Mouse (Mus musculus): Measurements from ENCODE around the gene Ddx56. TPM values are rescaled to one million over a fixed set of nuclear protein-coding genes. Genes with fewer than 3 reads are reported as not detected.
"Not testable (repeated sequence)": the region's sequence is repeated elsewhere in the genome, so short reads cannot be mapped to it uniquely, and the experiment has no call there.

Gene Ddx56
- total and polyA plus RNA-seq, 2 experiments from 2014 or later, result 65.6 to 79.4 TPM

DNA sequence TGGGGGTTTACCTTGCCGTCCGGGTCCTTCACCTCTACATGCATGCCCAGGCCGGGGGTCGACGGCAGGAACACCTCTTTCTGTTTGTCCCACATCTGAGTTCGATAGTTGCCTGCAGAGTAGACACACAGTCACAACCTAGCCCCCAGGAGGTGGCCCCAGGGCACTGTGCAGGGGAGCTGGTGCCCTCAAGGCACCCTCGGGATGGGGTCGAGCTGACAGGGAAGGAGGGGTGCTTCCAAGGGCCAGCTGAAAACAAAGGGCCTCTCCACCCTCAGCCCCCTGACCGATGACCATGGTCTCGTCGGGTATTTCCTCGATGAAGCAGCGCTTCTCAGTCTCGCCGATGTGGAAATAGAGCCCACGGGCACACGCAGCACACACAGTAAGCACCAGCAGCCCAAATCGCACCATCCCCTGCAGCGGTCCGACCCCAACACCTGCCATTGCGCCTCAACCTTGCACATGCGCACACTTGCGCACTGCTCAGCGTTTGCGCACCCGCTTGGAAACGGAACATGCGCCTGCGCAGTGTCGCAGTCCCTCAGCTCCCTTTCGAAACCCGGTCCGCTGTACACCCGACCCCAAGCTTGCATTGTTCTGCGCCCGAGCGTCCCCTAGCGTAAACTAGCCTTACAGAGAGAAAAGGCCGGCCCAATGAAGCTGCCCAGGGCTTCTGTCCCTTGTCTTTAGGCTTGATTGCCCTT is 7.0 kb upstream of the Ddx56 start, which contains the start of gene Tmed4:
Gene Tmed4 (minus strand): TSS at position 484 of the 707 bp plus-strand sequence.
- Histone ChIP-seq H3K27ac (peak within 1 kb of the TSS; percentile 84), H3K36me3 (ENCODE audit: insufficient read depth, low read length) (peaks cover 11% of the 10 kb centered on the region; the same call in 1 of the 2 replicates), H3K9ac (replicated peaks; ENCODE audit: low read length) (peak within 1 kb of the TSS; percentile 96), H3K4me2 (ENCODE audit: low read depth, low read length) (peak within 1 kb of the TSS; percentile 91), H3K9me3 (ENCODE audit: low read length) (no peaks in the 10 kb centered on the region), H3K4me1 (ENCODE audit: insufficient read depth, low read length) (0 out of 2 replicates have a peak, but pooled peaks cover 15% of the 10 kb centered on the region), H3K27me3 (ENCODE audit: insufficient read depth, low read length) (no peaks in the 10 kb centered on the region), H3K4me3 (ENCODE audit: low read length) (peak within 1 kb of the TSS; percentile 97)
- WGBS, result under 1% methylated on average over 39 of the region's 39 CpGs
- TF ChIP-seq CTCF (IDR thresholded peaks at IDR 0.05; ENCODE audit: low read depth), result peak; percentile 86
- DNase-seq (ENCODE audit: low spot score) (peak; percentile 99), ATAC-seq (peak; percentile 97)

DNA sequence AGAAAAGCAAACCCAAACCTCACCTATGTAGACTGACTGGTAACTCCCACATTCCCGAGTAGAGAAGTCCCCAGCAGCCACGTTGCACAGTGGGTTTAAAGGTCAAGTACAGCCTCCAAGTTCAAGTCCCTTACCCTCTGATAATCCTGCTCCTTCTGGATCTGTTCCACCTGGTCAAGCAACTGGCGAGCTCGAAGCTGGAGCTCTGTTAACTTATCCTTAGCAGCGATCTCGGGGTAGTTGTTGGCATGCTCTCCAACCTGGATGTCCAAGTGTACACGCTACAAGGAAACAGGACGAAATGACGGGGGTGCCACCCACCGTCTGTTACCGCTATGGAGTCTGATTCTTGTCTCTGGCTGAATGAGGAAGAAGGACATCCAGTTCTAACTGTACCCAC is 6.0 kb upstream of the Ddx56 start:
- Histone ChIP-seq H3K27ac (peak overlapping the region; percentile 84; the same call in 1 of the 2 replicates), H3K4me1 (ENCODE audit: insufficient read depth, low read length) (0 out of 2 replicates have a peak, but pooled peaks cover 15% of the 10 kb centered on the region), H3K9me3 (ENCODE audit: low read length) (no peaks in the 10 kb centered on the region), H3K4me2 (ENCODE audit: low read depth, low read length) (peak overlapping the region; percentile 91), H3K4me3 (ENCODE audit: low read length) (peak overlapping the region; percentile 97), H3K27me3 (ENCODE audit: insufficient read depth, low read length) (no peaks in the 10 kb centered on the region), H3K36me3 (ENCODE audit: insufficient read depth, low read length) (peaks cover 11% of the 10 kb centered on the region; the same call in 1 of the 2 replicates), H3K9ac (replicated peaks; ENCODE audit: low read length) (peak overlapping the region; percentile 96)
- no peak for TF ChIP-seq CTCF (IDR thresholded peaks at IDR 0.05; ENCODE audit: low read depth)
- WGBS, result 36% methylated on average over 11 of the region's 11 CpGs
- ATAC-seq, result no peak
- DNase-seq (ENCODE audit: low spot score), result no peak

DNA sequence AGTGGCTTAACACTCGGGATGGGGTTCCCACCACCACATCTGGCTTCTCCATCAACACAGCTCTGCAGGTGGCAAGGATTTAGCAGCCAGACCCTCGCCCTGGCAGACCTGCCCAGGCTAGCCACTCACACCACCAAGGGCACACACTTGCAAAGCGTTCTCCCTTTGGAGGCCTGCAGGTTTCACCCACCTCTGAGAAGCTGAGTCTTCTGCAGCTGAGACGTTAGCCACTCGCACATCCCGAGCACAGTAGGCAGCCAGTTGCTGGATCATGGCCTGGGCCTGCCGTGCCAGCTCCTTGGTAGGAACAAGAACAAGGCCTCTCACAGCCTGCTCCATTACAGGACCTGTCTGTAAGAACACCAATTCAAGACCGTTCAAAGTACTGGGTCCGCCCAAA is 951 bp downstream of the Ddx56 start:
- 68% methylated on average over 9 of the region's 9 CpGs for WGBS
- ATAC-seq (no peak), DNase-seq (ENCODE audit: low spot score) (no peak)
- TF ChIP-seq CTCF (IDR thresholded peaks at IDR 0.05; ENCODE audit: low read depth), result no peak
- Histone ChIP-seq H3K27me3 (ENCODE audit: insufficient read depth, low read length) (no peaks in the 10 kb centered on the region), H3K9me3 (ENCODE audit: low read length) (no peaks in the 10 kb centered on the region), H3K4me2 (ENCODE audit: low read depth, low read length) (peak overlapping the region; percentile 93), H3K9ac (replicated peaks; ENCODE audit: low read length) (peak overlapping the region; percentile 78), H3K4me3 (ENCODE audit: low read length) (peak overlapping the region; percentile 86), H3K4me1 (ENCODE audit: insufficient read depth, low read length) (peaks cover 8% of the 10 kb centered on the region; the same call in 1 of the 2 replicates), H3K27ac (no peak overlapping the region), H3K36me3 (ENCODE audit: insufficient read depth, low read length) (peaks cover 47% of the 10 kb centered on the region)

DNA sequence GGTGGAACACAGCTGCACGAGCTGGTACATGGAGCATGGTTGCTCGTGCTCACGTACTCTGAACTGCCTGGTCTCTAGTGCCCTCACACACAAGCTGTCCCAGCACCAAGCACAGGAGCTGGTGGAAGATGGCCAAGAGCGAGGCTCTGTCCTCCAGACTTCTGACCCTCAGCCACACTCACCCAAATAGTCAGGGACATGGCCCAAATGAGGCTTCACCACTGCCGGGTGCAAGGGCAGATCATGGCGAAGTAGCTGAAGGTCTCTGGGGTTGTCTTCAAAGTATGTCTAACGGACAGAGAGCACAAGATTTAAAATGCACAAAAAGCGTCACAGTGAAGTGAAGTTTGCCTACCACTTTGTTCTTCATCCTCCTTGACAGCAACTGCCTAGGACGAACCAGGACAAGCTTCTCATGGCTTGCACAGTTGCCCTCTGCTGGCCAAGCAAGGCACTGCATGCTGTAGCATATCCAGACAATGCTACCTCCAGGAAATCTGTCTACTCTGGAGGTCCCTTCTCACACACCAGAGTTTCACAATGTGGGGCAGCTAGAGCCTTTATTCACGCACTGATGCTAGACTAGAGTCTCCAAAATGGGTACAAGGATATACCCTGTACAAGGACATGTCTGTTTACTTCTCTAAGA is 6.0 kb downstream of the Ddx56 start:
- peak; percentile 99 for TF ChIP-seq CTCF (IDR thresholded peaks at IDR 0.05; ENCODE audit: low read depth)
- ATAC-seq, result peak; percentile 61; the same call in 1 of the 2 replicates

DNA sequence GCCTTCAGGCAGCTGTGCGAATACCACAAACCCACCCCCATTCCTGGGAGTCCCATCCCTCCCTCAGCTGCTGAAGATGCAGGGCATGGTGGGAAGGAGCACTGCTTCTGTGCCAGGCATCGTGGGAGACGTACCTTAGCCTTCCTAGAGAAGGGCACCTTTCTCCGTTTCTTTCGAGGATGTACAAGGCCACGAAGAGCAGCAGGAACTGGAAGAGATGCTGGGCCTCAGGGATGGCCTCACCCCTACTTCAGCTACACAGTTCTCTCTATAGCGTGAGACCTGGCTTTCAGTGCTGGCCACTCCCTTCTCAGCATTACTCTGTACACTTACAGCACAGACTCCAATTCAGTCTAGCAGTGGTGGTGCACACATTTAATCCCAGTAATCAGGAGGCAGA is 8.2 kb downstream of the Ddx56 start:
- DNase-seq (ENCODE audit: low spot score), result no peak
- no peak for ATAC-seq
- Histone ChIP-seq H3K36me3 (ENCODE audit: insufficient read depth, low read length) (peaks cover 62% of the 10 kb centered on the region), H3K4me2 (ENCODE audit: low read depth, low read length) (no peak overlapping the region), H3K9ac (replicated peaks; ENCODE audit: low read length) (no peak overlapping the region), H3K9me3 (ENCODE audit: low read length) (no peaks in the 10 kb centered on the region), H3K4me3 (ENCODE audit: low read length) (no peak overlapping the region), H3K27ac (no peak overlapping the region), H3K4me1 (ENCODE audit: insufficient read depth, low read length) (no peaks in the 10 kb centered on the region), H3K27me3 (ENCODE audit: insufficient read depth, low read length) (no peaks in the 10 kb centered on the region)
- WGBS, result 93% methylated on average over 7 of the region's 7 CpGs
- TF ChIP-seq CTCF (IDR thresholded peaks at IDR 0.05; ENCODE audit: low read depth), result no peak

More for the DNA sequence above, 6.0 kb downstream of the Ddx56 start:
- no peak overlapping the region for H3K9ac ChIP-seq (replicated peaks; ENCODE audit: low read length)
- no peaks in the 10 kb centered on the region for H3K27me3 ChIP-seq (ENCODE audit: insufficient read depth, low read length)
- no peak overlapping the region for H3K4me3 ChIP-seq (ENCODE audit: low read length)
- 74% methylated on average over 10 of the region's 10 CpGs for WGBS
- H3K27ac ChIP-seq, result no peak overlapping the region
- H3K4me2 ChIP-seq (ENCODE audit: low read depth, low read length), result no peak overlapping the region
- peaks cover 3% of the 10 kb centered on the region; the same call in 1 of the 2 replicates for H3K4me1 ChIP-seq (ENCODE audit: insufficient read depth, low read length)
- H3K9me3 ChIP-seq (ENCODE audit: low read length), result no peaks in the 10 kb centered on the region
- H3K36me3 ChIP-seq (ENCODE audit: insufficient read depth, low read length), result peaks cover 81% of the 10 kb centered on the region
- peak; percentile 89 for DNase-seq (ENCODE audit: low spot score)

DNA sequence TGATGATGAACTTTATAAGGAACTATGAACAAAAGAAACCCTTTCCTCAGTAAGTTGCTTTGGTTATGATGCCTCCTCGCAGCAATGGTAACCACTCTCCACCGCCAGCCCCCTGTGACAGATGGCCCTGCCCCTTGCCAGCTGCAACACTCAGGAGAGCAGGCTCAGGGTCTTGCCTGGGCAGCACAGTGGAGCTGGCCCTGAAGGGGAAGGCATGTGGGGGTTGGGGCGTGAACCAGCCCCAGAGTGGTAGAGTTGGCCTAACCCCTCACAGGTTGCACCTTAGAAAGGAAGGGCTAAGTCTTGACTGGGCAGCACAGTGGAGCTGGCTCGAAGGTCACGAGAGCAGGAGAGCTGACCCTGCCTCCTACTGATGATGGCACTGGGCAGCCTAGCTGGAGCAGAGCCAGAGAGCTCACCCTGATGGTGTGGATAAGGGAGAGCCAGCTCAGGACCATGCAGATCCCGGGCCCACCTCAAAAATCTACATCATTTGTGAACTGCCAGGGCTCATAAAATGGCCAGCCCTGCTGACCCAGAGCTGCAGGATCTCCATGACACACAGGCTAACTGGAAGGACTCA is 11.0 kb downstream of the Ddx56 start:
- H3K4me1 ChIP-seq (ENCODE audit: insufficient read depth, low read length), result no peaks in the 10 kb centered on the region
- WGBS, result 66% methylated on average over 6 of the region's 6 CpGs
- no peak overlapping the region for H3K4me2 ChIP-seq (ENCODE audit: low read depth, low read length)
- ATAC-seq (peak; percentile 30; the same call in 1 of the 2 replicates), DNase-seq (ENCODE audit: low spot score) (no peak)
- no peaks in the 10 kb centered on the region for H3K9me3 ChIP-seq (ENCODE audit: low read length)
- H3K4me3 ChIP-seq (ENCODE audit: low read length), result no peak overlapping the region
- peaks cover 41% of the 10 kb centered on the region for H3K36me3 ChIP-seq (ENCODE audit: insufficient read depth, low read length)
- H3K27me3 ChIP-seq (ENCODE audit: insufficient read depth, low read length), result no peaks in the 10 kb centered on the region
- no peak for TF ChIP-seq CTCF (IDR thresholded peaks at IDR 0.05; ENCODE audit: low read depth)
- no peak overlapping the region for H3K9ac ChIP-seq (replicated peaks; ENCODE audit: low read length)
- H3K27ac ChIP-seq, result no peak overlapping the region

DNA sequence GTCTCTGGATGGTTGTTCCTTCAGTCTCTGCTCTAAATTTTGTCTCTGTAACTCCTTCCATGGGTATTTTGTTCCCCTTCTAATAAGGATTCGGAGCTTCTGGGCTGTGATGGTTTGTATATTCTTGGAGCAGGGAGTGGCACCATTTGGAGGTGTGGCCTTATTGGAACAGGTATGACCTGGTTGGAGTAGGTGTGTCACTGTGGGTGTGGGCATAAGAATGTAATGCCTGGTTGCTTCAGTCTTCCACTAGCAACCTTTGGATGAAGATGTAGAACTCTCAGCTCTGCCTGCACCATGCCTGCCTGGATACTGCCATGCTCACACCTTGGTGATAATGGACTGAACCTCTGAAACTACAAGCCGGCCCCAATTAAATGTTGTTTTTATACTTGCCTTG is 13.0 kb downstream of the Ddx56 start:
- WGBS, result 95% methylated on average over 2 of the region's 2 CpGs
- DNase-seq (ENCODE audit: low spot score); H3K4me1 ChIP-seq (ENCODE audit: insufficient read depth, low read length); H3K27me3 ChIP-seq (ENCODE audit: insufficient read depth, low read length); H3K27ac ChIP-seq; H3K9ac ChIP-seq (replicated peaks; ENCODE audit: low read length); H3K4me2 ChIP-seq (ENCODE audit: low read depth, low read length); H3K9me3 ChIP-seq (ENCODE audit: low read length); H3K4me3 ChIP-seq (ENCODE audit: low read length); ATAC-seq: not testable (repeated sequence)
- H3K36me3 ChIP-seq (ENCODE audit: insufficient read depth, low read length), result peaks cover 21% of the 10 kb centered on the region; the same call in 1 of the 2 replicates
